Mouse (Mus musculus): Measurements from ENCODE around the gene Fgf7. TPM values are rescaled to one million over a fixed set of nuclear protein-coding genes. Genes with fewer than 3 reads are reported as not detected.
A peak's percentile ranks its signal among the peaks of the same experiment; 100 is the strongest.

Fgf7 gene
- total RNA-seq, 2 experiments from 2014 or later, result 0.40 to 0.78 TPM

- no peak for DNase-seq
Measured at GRCm38 (mm10) chr2:126061037-126061773, 26.7 kb downstream of the Fgf7 start.

- no peak for DNase-seq
Measured at GRCm38 (mm10) chr2:126062876-126063275, 28.4 kb downstream of the Fgf7 start.

GRCm38 (mm10) chr2:126064814-126065213 lies 30.4 kb downstream of the Fgf7 start:
- no peak for DNase-seq

- DNase-seq, result no peak
Measured at GRCm38 (mm10) chr2:126065303-126065856, 30.9 kb downstream of the Fgf7 start.

- no peak for DNase-seq
Measured at GRCm38 (mm10) chr2:126069740-126070139, 35.3 kb downstream of the Fgf7 start.

DNA sequence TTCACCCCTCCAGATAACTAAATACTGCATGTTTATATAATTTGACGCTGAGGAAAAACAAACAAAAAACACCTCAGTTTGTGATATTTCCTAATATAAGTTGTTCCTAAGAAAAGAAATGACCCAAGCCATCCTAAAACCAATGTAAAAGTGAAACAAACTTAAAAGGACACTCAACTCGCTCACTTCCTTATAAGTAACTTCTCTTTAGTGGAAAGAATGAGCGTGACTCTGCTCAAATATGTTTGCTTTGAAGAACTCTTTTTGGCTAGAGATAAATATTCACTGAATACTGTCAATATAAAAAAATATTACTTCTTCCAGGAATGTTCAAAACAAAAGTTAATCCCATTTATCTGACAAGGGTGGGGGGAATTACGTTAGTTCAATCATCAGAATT lies 39.3 kb downstream of the Fgf7 start:
- DNase-seq, result no peak

GRCm38 (mm10) chr2:126076506-126076905 lies 42.0 kb downstream of the Fgf7 start:
- no peak for DNase-seq

DNA sequence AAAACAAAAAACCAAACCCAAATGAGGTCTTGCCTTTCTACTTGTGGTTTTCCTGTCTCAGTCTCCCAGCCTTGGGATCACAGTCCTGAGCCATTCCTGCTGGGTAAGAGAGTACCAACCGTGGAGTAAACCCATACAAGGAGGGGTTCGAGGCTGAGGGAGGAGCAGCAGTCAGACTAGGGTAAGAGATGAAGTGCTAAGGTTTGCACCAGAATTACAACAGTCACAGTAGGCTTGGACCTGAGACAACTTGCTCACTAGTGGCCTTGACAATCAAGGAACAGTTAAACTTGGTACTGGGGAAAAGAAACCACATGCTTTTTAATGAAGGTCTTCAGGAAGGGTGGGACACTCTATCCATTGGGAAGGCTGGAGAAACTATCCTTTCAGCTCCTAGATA lies 44.6 kb downstream of the Fgf7 start:
- DNase-seq, result no peak

DNA sequence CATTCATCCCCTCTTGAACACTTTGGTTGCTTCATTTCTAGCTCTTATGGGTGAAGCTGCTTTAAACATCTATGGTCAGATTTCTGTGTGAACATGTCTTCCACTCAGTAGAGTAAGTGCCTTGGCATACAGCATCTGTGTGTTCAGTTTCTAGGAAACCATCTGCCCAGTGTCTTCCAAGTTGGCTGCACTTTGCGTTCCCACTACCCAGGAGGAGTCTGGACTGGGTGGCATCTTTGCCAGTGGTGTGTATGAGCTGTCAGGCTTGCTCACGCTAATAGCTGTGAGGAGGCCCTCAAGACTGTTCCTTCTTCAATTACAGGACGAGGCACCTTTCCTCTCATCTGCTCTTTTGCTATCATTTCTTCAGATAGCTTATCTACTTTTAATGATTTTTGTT lies 49.9 kb downstream of the Fgf7 start:
- peak; percentile 26 to 39 for DNase-seq

DNA sequence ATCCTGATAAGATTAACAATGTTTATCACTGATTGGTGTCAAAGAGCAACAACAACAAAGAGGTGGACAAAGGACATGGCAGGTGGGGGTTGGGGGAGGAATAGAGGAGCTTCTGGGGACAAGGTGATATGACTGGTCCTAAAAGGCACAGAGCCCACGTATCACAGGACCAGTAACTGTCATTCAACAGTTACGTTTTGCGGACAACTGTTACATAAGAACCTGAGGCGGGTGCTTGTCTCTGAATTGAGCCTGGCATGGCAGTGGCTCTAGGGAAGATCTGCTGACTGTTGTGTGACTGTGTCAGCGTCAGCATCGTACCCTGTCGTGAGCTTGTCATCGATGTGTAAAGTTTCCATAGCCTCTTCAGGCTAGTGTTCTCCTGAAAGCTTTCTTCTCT lies 51.7 kb downstream of the Fgf7 start:
- no peak for DNase-seq

DNA sequence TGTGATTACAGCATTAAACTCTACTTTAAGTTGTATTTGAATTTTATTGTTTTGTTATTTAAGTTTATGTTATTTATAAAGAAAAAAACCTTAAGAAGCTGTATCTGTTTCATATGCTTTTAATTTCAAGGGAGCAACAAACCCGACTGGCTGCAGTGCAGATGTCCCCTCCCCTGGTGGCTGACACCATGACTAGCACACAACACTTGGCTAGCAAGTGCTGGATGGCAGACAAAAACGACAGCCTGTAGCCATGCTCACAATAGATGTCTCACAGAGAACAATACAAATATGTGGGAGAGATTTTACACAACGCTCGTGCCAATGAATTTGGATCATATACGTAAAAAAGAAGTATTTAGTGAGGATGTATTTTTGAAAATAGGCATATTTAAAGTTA lies 56.0 kb downstream of the Fgf7 start:
- no peak for DNase-seq

DNA sequence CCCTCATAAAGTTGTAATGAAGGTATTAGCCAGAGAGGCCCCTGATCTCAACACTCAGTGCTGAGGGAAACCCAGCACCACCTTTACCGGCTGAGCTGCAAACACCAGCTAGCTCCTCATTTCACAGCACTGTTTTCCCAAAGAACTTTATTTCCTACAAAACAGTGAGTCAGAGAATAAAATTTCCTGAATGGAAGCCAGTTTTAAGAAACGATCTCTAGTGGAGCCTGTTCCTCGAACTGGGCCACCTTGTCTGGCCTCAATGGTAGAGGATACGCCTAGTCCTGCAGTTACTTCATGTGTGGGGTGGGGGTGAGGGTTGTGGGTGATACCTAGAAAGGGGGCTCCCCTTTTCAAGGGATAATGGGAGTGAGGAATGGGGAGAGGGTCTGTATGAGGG lies 60.2 kb downstream of the Fgf7 start:
- no peak for DNase-seq

Other genes with a start within 250 kb of the Fgf7 start
- gene Galk2, start 175.5 kb upstream of the Fgf7 start, total RNA-seq (2021), result 10 to 100 TPM; 27.4 to 29.8 TPM
- gene Cops2, start 175.5 kb upstream of the Fgf7 start, total RNA-seq (2021), result 100 to 1,000 TPM; 102 to 115 TPM
- gene Fam227b, start 117.3 kb downstream of the Fgf7 start, total RNA-seq (2021), result not detected
- gene Dtwd1, start 117.5 kb downstream of the Fgf7 start, total RNA-seq (2021), result 10 to 100 TPM; 15.5 to 16.8 TPM
- not detected for gene Gm17555, start 180.4 kb downstream of the Fgf7 start, total RNA-seq (2021)

All from layer of hippocampus, postnatal 36 days (tissue).